Mouse (Mus musculus): Measurements from ENCODE around the gene Bclaf1. TPM values are rescaled to one million over a fixed set of nuclear protein-coding genes. Genes with fewer than 3 reads are reported as not detected.
A peak's percentile ranks its signal among the peaks of the same experiment; 100 is the strongest.

The Bclaf1 gene
- 354 TPM in 1 of 2 replicates, not detected in the other for polyA plus RNA-seq (2012; ENCODE audit: insufficient read depth, insufficient read length, low replicate concordance, missing spikeins)

DNA sequence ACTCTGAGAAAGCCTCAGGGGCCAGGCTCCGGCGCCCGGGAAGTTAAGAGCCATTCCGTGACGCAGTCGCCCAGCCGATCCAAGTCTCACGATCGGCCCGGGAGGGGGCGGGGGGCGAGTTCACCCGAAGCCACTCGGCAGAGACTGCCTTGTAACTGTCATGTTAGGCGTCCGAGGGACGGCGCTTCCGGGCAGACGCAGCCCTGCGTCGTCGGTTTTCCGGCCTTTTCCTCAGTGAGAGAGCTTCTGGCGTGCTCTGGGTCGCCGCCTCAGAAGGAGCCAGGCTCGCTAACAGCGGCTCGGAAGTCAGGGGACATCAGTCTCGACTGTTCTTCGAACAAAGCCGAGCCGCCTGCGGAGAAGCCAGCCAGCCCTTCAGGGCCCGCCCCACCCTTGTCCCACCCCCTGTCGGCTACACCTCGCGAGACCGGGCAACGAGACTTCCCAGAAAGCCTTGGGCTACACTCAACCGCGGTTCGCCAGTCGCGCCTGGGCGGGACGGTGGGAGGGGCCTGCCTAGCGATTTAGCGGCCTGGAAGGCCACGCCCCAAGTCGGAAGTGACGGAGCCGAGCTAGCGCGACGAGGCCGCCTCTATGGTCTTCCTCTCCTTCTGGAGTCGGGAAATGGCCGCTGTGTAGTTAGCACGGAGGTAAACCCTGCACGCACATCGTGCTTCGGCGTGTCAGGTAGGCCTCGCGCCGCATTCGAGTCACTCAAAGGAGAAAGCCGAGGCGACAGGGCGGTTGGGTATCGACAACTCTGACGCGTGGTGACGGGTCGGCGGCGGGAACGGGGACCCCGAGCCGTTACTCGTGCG is at the start of gene Bclaf1:
Gene Bclaf1, plus strand, starts transcription at position 552 of the 818 bp plus-strand sequence.
- Histone ChIP-seq H3K27ac (ENCODE audit: insufficient read depth, low read depth, low read length) (peak within 1 kb of the TSS; percentile 97), H3K4me1 (ENCODE audit: control insufficient read depth, insufficient read depth, low read length) (no peaks in the 10 kb centered on the region), H3K4me3 (ENCODE audit: insufficient read depth, low read depth, low read length) (peak within 1 kb of the TSS; percentile 74)
- under 1% methylated on average over 84 of the region's 84 CpGs for WGBS
- TF ChIP-seq CTCF (IDR thresholded peaks at IDR 0.05; ENCODE audit: insufficient read depth, low read depth, low read length) (0 out of 2 replicates have a peak, but pooled peaks have one; percentile 11), POLR2A (IDR thresholded peaks at IDR 0.05; ENCODE audit: insufficient read depth, low read depth, low read length) (peak; percentile 83)

GRCm38 (mm10) chr10:20262896-20263295 is 49.4 kb upstream of the Bclaf1 start:
- no peaks in the 10 kb centered on the region for H3K4me1 ChIP-seq (ENCODE audit: control insufficient read depth, insufficient read depth, low read length)
- H3K4me3 ChIP-seq (ENCODE audit: insufficient read depth, low read depth, low read length) = no peak overlapping the region
- 96% methylated on average over 6 of the region's 6 CpGs for WGBS
- no peak overlapping the region for H3K27ac ChIP-seq (ENCODE audit: insufficient read depth, low read depth, low read length)
- TF ChIP-seq POLR2A (IDR thresholded peaks at IDR 0.05; ENCODE audit: insufficient read depth, low read depth, low read length) (no peak), CTCF (IDR thresholded peaks at IDR 0.05; ENCODE audit: insufficient read depth, low read depth, low read length) (no peak)

DNA sequence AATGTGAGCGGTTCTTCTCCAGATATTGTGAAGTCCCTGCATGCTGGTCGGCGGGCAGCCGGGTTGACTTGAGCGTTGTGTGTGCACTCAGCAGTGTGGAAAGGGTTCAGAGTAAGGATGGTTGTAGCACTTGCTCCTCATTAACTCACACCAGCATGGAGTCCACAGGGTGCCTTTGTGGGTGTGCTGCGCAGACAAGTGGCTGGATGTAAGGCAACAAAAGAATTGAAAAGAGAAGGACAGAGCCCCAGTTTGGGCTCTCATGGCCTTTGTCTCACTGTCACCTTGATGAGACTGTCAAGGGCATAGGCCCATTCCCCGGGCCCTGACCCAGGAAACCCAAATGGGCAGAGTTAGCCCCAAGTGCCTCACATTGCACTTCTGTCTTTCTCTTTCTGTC is 47.8 kb upstream of the Bclaf1 start:
- no peak for TF ChIP-seq POLR2A (IDR thresholded peaks at IDR 0.05; ENCODE audit: insufficient read depth, low read depth, low read length)
- no peak for TF ChIP-seq CTCF (IDR thresholded peaks at IDR 0.05; ENCODE audit: insufficient read depth, low read depth, low read length)
- WGBS = 90% methylated on average over 7 of the region's 7 CpGs
- no peak overlapping the region for H3K27ac ChIP-seq (ENCODE audit: insufficient read depth, low read depth, low read length)

GRCm38 (mm10) chr10:20267032-20267431 is 45.2 kb upstream of the Bclaf1 start:
- H3K4me3 ChIP-seq (ENCODE audit: insufficient read depth, low read depth, low read length) = no peak overlapping the region
- no peak overlapping the region for H3K27ac ChIP-seq (ENCODE audit: insufficient read depth, low read depth, low read length)
- no peak for TF ChIP-seq POLR2A (IDR thresholded peaks at IDR 0.05; ENCODE audit: insufficient read depth, low read depth, low read length)
- no peak for TF ChIP-seq CTCF (IDR thresholded peaks at IDR 0.05; ENCODE audit: insufficient read depth, low read depth, low read length)
- H3K4me1 ChIP-seq (ENCODE audit: control insufficient read depth, insufficient read depth, low read length) = no peaks in the 10 kb centered on the region
- WGBS = 75% methylated on average over 10 of the region's 10 CpGs

More for the DNA sequence above, 47.8 kb upstream of the Bclaf1 start:
- no peak overlapping the region for H3K4me3 ChIP-seq (ENCODE audit: insufficient read depth, low read depth, low read length)
- H3K4me1 ChIP-seq (ENCODE audit: control insufficient read depth, insufficient read depth, low read length) = no peaks in the 10 kb centered on the region

DNA sequence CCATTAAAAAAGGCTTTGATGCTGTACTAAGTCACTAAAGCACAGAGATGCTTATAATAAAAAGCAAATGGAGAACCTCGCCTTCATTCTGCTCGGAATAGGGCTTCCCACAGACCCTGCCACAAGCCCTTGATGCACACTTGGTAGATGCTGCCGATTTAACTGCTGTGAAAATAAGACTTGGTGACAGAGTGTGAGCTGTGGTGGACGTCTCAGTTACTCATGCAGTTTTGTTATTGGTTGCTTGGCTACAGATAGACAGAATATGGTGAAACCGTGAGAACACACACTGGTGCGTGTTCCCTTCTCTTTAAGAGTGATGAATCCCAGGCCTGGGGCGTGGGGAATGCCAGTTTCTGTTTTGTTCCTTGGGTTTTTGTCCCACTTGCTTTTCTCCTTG is 43.3 kb upstream of the Bclaf1 start:
- H3K4me1 ChIP-seq (ENCODE audit: control insufficient read depth, insufficient read depth, low read length) = no peaks in the 10 kb centered on the region
- WGBS = 74% methylated on average over 7 of the region's 7 CpGs
- no peak for TF ChIP-seq CTCF (IDR thresholded peaks at IDR 0.05; ENCODE audit: insufficient read depth, low read depth, low read length)
- TF ChIP-seq POLR2A (IDR thresholded peaks at IDR 0.05; ENCODE audit: insufficient read depth, low read depth, low read length) = no peak
- H3K4me3 ChIP-seq (ENCODE audit: insufficient read depth, low read depth, low read length) = no peak overlapping the region
- H3K27ac ChIP-seq (ENCODE audit: insufficient read depth, low read depth, low read length) = no peak overlapping the region

GRCm38 (mm10) chr10:20272380-20272779 is 39.9 kb upstream of the Bclaf1 start:
- TF ChIP-seq POLR2A (IDR thresholded peaks at IDR 0.05; ENCODE audit: insufficient read depth, low read depth, low read length) (no peak), CTCF (IDR thresholded peaks at IDR 0.05; ENCODE audit: insufficient read depth, low read depth, low read length) (no peak)
- no peak overlapping the region for H3K27ac ChIP-seq (ENCODE audit: insufficient read depth, low read depth, low read length)
- H3K4me3 ChIP-seq (ENCODE audit: insufficient read depth, low read depth, low read length) = no peak overlapping the region
- H3K4me1 ChIP-seq (ENCODE audit: control insufficient read depth, insufficient read depth, low read length) = no peaks in the 10 kb centered on the region
- WGBS = 98% methylated on average over 5 of the region's 5 CpGs

DNA sequence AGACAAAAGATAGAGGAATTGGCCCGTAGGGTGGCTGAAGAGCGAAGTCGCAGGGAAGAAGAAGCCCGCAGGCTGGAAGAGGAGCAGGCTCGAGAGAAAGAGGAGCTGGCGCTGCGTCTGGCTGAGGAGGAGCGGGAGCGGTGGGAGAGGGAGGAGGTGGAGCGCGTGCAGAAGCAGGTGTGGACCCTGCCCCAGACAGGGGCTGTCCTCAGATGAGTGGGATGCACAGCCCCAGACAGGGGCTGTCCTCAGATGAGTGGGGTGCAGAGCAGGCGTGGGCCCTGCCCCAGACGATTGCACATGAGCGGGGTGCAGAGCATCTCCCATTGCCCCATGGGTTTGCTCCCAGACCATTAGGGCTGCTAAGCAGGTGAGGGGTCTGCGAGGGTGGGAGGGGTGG is 39.0 kb upstream of the Bclaf1 start:
- no peak for TF ChIP-seq CTCF (IDR thresholded peaks at IDR 0.05; ENCODE audit: insufficient read depth, low read depth, low read length)
- TF ChIP-seq POLR2A (IDR thresholded peaks at IDR 0.05; ENCODE audit: insufficient read depth, low read depth, low read length) = no peak
- 87% methylated on average over 15 of the region's 15 CpGs for WGBS
- Histone ChIP-seq H3K27ac (ENCODE audit: insufficient read depth, low read depth, low read length) (no peak overlapping the region), H3K4me3 (ENCODE audit: insufficient read depth, low read depth, low read length) (no peak overlapping the region), H3K4me1 (ENCODE audit: control insufficient read depth, insufficient read depth, low read length) (no peaks in the 10 kb centered on the region)

GRCm38 (mm10) chr10:20274022-20274421 is 38.2 kb upstream of the Bclaf1 start:
- Histone ChIP-seq H3K27ac (ENCODE audit: insufficient read depth, low read depth, low read length) (no peak overlapping the region), H3K4me3 (ENCODE audit: insufficient read depth, low read depth, low read length) (no peak overlapping the region), H3K4me1 (ENCODE audit: control insufficient read depth, insufficient read depth, low read length) (no peaks in the 10 kb centered on the region)
- TF ChIP-seq POLR2A (IDR thresholded peaks at IDR 0.05; ENCODE audit: insufficient read depth, low read depth, low read length) (no peak), CTCF (IDR thresholded peaks at IDR 0.05; ENCODE audit: insufficient read depth, low read depth, low read length) (no peak)
- 83% methylated on average over 9 of the region's 9 CpGs for WGBS

- TF ChIP-seq POLR2A (IDR thresholded peaks at IDR 0.05; ENCODE audit: insufficient read depth, low read depth, low read length) (no peak), CTCF (IDR thresholded peaks at IDR 0.05; ENCODE audit: insufficient read depth, low read depth, low read length) (no peak)
- no peak overlapping the region for H3K4me3 ChIP-seq (ENCODE audit: insufficient read depth, low read depth, low read length)
- no peak overlapping the region for H3K27ac ChIP-seq (ENCODE audit: insufficient read depth, low read depth, low read length)
- H3K4me1 ChIP-seq (ENCODE audit: control insufficient read depth, insufficient read depth, low read length) = peaks cover 12% of the 10 kb centered on the region
- WGBS = 79% methylated on average over 2 of the region's 2 CpGs
These were observed 30.8 kb upstream of the Bclaf1 start for GRCm38 (mm10) chr10:20281456-20281855.
